In genomic region chr2:125247962-125248235, GRCm38 (mm10) we compare ENCODE assay signal across 8 mouse cellular contexts. TPM values are rescaled to one million over a fixed set of nuclear protein-coding genes. Genes with fewer than 3 reads are reported as not detected.
DNase-seq lines count a peak whose midpoint lies in the region; ATAC-seq lines count a peak whose summit lies in the region.

No protein-coding gene starts in this region.

- H3K27me3 ChIP-seq in lung, embryonic 15.5 days = no peaks in the 10 kb centered on the region
- H3K27me3 ChIP-seq in embryonic facial prominence, embryonic 13.5 days = no peaks in the 10 kb centered on the region
- H3K27me3 ChIP-seq in intestine, embryonic 16.5 days (replicated peaks; ENCODE audit: control insufficient read depth, insufficient read depth, low read length) = no peaks in the 10 kb centered on the region
- no peaks in the 10 kb centered on the region for H3K27me3 ChIP-seq in neural tube, embryonic 15.5 days (replicated peaks)

- H3K4me2 ChIP-seq in lung, embryonic 15.5 days = peak overlapping the region; percentile 74
- H3K4me2 ChIP-seq in embryonic facial prominence, embryonic 13.5 days = peak overlapping the region; percentile 74
- peak overlapping the region; percentile 84 for H3K4me2 ChIP-seq in intestine, embryonic 16.5 days (ENCODE audit: low read depth, low read length)
- peak overlapping the region; percentile 79 for H3K4me2 ChIP-seq in neural tube, embryonic 15.5 days

- no peaks in the 10 kb centered on the region for H3K9me3 ChIP-seq in lung, embryonic 15.5 days
- H3K9me3 ChIP-seq in embryonic facial prominence, embryonic 13.5 days = no peaks in the 10 kb centered on the region
- H3K9me3 ChIP-seq in intestine, embryonic 16.5 days (ENCODE audit: control insufficient read depth, low read length) = no peaks in the 10 kb centered on the region
- H3K9me3 ChIP-seq in neural tube, embryonic 15.5 days (replicated peaks) = no peaks in the 10 kb centered on the region

- H3K4me1 ChIP-seq in lung, embryonic 15.5 days = peaks cover 37% of the 10 kb centered on the region
- peaks cover 30% of the 10 kb centered on the region for H3K4me1 ChIP-seq in embryonic facial prominence, embryonic 13.5 days
- H3K4me1 ChIP-seq in intestine, embryonic 16.5 days (ENCODE audit: control insufficient read depth, insufficient read depth, low read length) = peaks cover 10% of the 10 kb centered on the region
- H3K4me1 ChIP-seq in neural tube, embryonic 15.5 days = peaks cover 18% of the 10 kb centered on the region

- peak; percentile 33; the same call in 1 of the 2 replicates for ATAC-seq in lung, embryonic 15.5 days (ENCODE audit: borderline replicate concordance, extremely low read depth, low FRiP score, low TSS enrichment)
- peak; percentile 8 for ATAC-seq in embryonic facial prominence, embryonic 13.5 days (ENCODE audit: insufficient number of reproducible peaks, insufficient read depth, low FRiP score, low TSS enrichment, low read depth)
- no peak for ATAC-seq in intestine, embryonic 16.5 days
- no peak; the same call in none of the 2 replicates for ATAC-seq in neural tube, embryonic 15.5 days (ENCODE audit: low FRiP score)
- ATAC-seq in granulocyte monocyte progenitor cell, adult 5-6 weeks (replicated peaks; ENCODE audit: poor library complexity, severe bottlenecking) = no peak

- peaks cover 26% of the 10 kb centered on the region for H3K36me3 ChIP-seq in lung, embryonic 15.5 days
- H3K36me3 ChIP-seq in embryonic facial prominence, embryonic 13.5 days = peaks cover 26% of the 10 kb centered on the region
- peaks cover 2% of the 10 kb centered on the region; the same call in 1 of the 2 replicates for H3K36me3 ChIP-seq in intestine, embryonic 16.5 days (ENCODE audit: control insufficient read depth, insufficient read depth, low read length)
- no peaks in the 10 kb centered on the region for H3K36me3 ChIP-seq in neural tube, embryonic 15.5 days

- peak overlapping the region; percentile 96 for H3K27ac ChIP-seq in lung, embryonic 15.5 days
- H3K27ac ChIP-seq in embryonic facial prominence, embryonic 13.5 days = peak overlapping the region; percentile 97
- H3K27ac ChIP-seq in intestine, embryonic 16.5 days (ENCODE audit: low read length) = peak overlapping the region; percentile 97
- peak overlapping the region; percentile 89 for H3K27ac ChIP-seq in neural tube, embryonic 15.5 days (replicated peaks)

- peak overlapping the region; percentile 85 for H3K4me3 ChIP-seq in lung, embryonic 15.5 days
- H3K4me3 ChIP-seq in embryonic facial prominence, embryonic 13.5 days = peak overlapping the region; percentile 72
- peak overlapping the region; percentile 83 for H3K4me3 ChIP-seq in intestine, embryonic 16.5 days (ENCODE audit: low read length)
- peak overlapping the region; percentile 73 for H3K4me3 ChIP-seq in neural tube, embryonic 15.5 days (replicated peaks)

- DNase-seq in lung, postnatal 4 days = no peak
- no peak for DNase-seq in thymus, postnatal 10 days (ENCODE audit: low spot score in 2 of 2)
- DNase-seq in ovary, adult 18-20 months (ENCODE audit: low spot score) = no peak

- peak overlapping the region; percentile 86 for H3K9ac ChIP-seq in lung, embryonic 15.5 days
- peak overlapping the region; percentile 91 for H3K9ac ChIP-seq in embryonic facial prominence, embryonic 13.5 days
- peak overlapping the region; percentile 84 for H3K9ac ChIP-seq in intestine, embryonic 16.5 days (ENCODE audit: low read depth, low read length)
- H3K9ac ChIP-seq in neural tube, embryonic 15.5 days (replicated peaks) = peak overlapping the region; percentile 71

- 0% methylated on average over 9 of the region's 9 CpGs for WGBS in lung, embryonic 15.5 days
- under 1% methylated on average over 9 of the region's 9 CpGs for WGBS in embryonic facial prominence, embryonic 13.5 days
- 0% methylated on average over 9 of the region's 9 CpGs for WGBS in intestine, embryonic 16.5 days
- WGBS in neural tube, embryonic 15.5 days = 0% methylated on average over 9 of the region's 9 CpGs

RNA-seq across cellular contexts. Expression of gene Dut, which starts 0.9 kb away (rescaled TPM):
- 164 and 176 TPM in 2 replicates for polyA plus RNA-seq in lung, embryonic 15.5 days (2015; fragmentation: Nextera tagmentation; extraction: Ambion mirVana)
- polyA plus RNA-seq in embryonic facial prominence, embryonic 13.5 days (2015; fragmentation: Nextera tagmentation; extraction: Ambion mirVana) = 135 and 145 TPM in 2 replicates
- 95.2 and 110 TPM in 2 replicates for polyA plus RNA-seq in intestine, embryonic 16.5 days (2015; fragmentation: Nextera tagmentation; extraction: Ambion mirVana)
- 62.0 and 96.5 TPM in 2 replicates for polyA plus RNA-seq in neural tube, embryonic 15.5 days (2015; fragmentation: Nextera tagmentation; extraction: Ambion mirVana)
- total RNA-seq in granulocyte monocyte progenitor cell, adult 5-6 weeks (2014; fragmentation: Nextera tagmentation) = 295 and 300 TPM in 2 replicates
- 188 and 215 TPM in 2 replicates for total RNA-seq in granulocyte monocyte progenitor cell, adult 5-6 weeks (2017)

Comparison
In these comparisons a context has a peak if more than half of its experiments do, and no peak if none do; other contexts are left out.
1. ATAC-seq: peak in lung, embryonic 15.5 days (single experiment) and embryonic facial prominence, embryonic 13.5 days (single experiment); none in intestine, embryonic 16.5 days (single experiment), neural tube, embryonic 15.5 days (single experiment) and granulocyte monocyte progenitor cell, adult 5-6 weeks (single experiment).
2. Peak in every context shown above with its lines, with median percentiles within 50 percentile points of each other: H3K27ac ChIP-seq, H3K4me2 ChIP-seq, H3K4me3 ChIP-seq and H3K9ac ChIP-seq.